Mouse (Mus musculus): ENCODE measurements at regions not wholly inside any gene's neighbourhood (a gene's known extent, or its start where the extent isn't known, plus 50 kb on each side); places are given as distances from the start of the nearest gene placed in this dataset.

DNA sequence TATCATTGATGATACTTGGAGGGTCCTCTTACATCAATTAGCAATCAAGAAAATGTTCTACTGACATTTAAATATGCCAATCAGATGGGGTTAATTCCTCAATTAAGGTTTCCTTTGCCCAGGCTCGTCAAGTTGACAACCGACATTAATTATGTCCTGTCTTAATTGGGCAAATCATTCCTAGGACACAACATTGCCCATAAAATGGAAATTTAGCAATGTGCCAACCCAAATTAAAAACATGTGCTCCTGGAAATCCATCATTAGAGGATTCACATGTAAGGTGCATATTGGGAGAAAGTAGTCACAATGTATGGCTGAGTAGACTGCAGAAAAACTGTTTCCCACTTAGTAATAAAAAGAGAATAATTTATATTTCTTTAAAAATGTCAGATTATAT lies 483.6 kb upstream of the B430305J03Rik start:
- WGBS (ENCODE audit: insufficient replicate concordance), result 75% methylated on average over 2 of the region's 2 CpGs
- no peak for ATAC-seq (ENCODE audit: insufficient read depth)
- no peak for TF ChIP-seq CTCF (IDR thresholded peaks at IDR 0.05; ENCODE audit: low read depth)
- no peak for TF ChIP-seq EP300 (IDR thresholded peaks at IDR 0.05; ENCODE audit: low read depth)

DNA sequence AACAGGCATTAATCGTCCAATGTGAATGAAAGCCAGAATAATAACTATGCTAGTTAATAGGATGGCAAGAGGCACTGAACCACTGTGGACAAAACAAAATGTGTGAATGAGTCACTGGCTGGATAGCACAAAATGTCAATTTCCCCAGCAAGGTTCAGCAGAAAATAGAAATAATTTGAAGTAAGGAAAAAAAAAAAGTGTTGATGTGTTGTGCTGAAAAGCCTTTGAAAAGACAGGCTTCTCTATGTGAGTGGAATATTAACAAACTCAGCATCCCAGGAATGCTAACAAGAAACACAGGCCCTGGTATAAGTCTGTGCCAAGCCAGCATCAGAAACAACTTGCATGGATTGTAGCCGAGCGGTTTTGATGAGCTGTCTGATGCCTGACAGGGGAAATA lies 481.0 kb upstream of the B430305J03Rik start:
- no peaks in the 10 kb centered on the region for H3K36me3 ChIP-seq (replicated peaks; ENCODE audit: control insufficient read depth, insufficient read depth, low read depth)
- H3K4me2 ChIP-seq (ENCODE audit: low read depth), result no peak overlapping the region
- TF ChIP-seq EP300 (IDR thresholded peaks at IDR 0.05; ENCODE audit: low read depth) (no peak), CTCF (IDR thresholded peaks at IDR 0.05; ENCODE audit: low read depth) (no peak)
- 71% methylated on average over 3 of the region's 3 CpGs for WGBS (ENCODE audit: insufficient replicate concordance)
- H3K9me3 ChIP-seq (ENCODE audit: control insufficient read depth, low read length), result no peaks in the 10 kb centered on the region
- no peaks in the 10 kb centered on the region for H3K4me1 ChIP-seq (replicated peaks; ENCODE audit: control insufficient read depth in 2 of 2, insufficient read depth in 2 of 2, low read length in 1 of 2)
- H3K4me3 ChIP-seq (ENCODE audit: insufficient read depth in 1 of 2, low read depth in 2 of 2, low read length in 2 of 2), result no peak overlapping the region
- H3K27me3 ChIP-seq (ENCODE audit: control insufficient read depth, insufficient read depth, low read length), result no peaks in the 10 kb centered on the region
- no peak for DNase-seq (ENCODE audit: low read depth in 3 of 3, low spot score in 3 of 3)
- H3K27ac ChIP-seq, result no peak overlapping the region
- no peak for ATAC-seq (ENCODE audit: insufficient read depth)
- no peak overlapping the region for H3K9ac ChIP-seq (replicated peaks)

More for the DNA sequence above, 483.6 kb upstream of the B430305J03Rik start:
- H3K4me1 ChIP-seq (replicated peaks; ENCODE audit: control insufficient read depth in 2 of 2, insufficient read depth in 2 of 2, low read length in 1 of 2), result no peaks in the 10 kb centered on the region
- no peaks in the 10 kb centered on the region for H3K9me3 ChIP-seq (ENCODE audit: control insufficient read depth, low read length)
- H3K36me3 ChIP-seq (replicated peaks; ENCODE audit: control insufficient read depth, insufficient read depth, low read depth), result no peaks in the 10 kb centered on the region
- H3K9ac ChIP-seq (replicated peaks), result no peak overlapping the region
- no peak overlapping the region for H3K27ac ChIP-seq
- no peak overlapping the region for H3K4me3 ChIP-seq (ENCODE audit: insufficient read depth in 1 of 2, low read depth in 2 of 2, low read length in 2 of 2)
- DNase-seq (ENCODE audit: low read depth in 3 of 3, low spot score in 3 of 3), result no peak
- H3K27me3 ChIP-seq (ENCODE audit: control insufficient read depth, insufficient read depth, low read length), result no peaks in the 10 kb centered on the region
- no peak overlapping the region for H3K4me2 ChIP-seq (ENCODE audit: low read depth)

DNA sequence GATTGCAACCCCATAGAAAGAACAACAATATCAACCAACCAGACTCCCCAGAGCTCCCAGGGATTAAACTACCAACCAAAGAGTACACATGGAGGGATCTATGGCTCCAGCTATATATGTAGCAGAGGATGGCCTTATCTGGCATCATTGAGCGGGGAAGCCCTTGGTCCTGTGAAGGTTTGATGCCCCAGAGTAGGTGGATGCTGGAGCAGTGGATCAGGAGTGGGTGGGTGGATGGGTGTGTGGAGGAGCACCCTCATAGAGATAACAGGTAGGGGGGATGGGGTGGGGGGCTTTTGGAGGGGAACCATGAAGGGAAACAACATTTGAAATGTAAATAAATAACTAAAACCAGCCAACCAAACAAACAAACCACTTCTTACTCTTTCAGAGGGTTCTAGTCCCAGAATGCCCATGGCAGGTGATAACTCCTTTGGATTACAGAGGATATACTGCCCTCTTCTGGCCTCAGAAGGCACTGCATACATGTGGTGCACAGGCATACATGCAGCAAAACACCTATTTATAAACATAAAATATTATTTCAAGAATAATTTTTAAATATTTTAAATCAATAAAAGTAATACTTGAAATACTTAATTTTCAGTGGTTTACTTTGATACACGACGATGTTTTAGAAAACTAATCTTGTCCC lies 473.7 kb upstream of the B430305J03Rik start:
- Histone ChIP-seq H3K36me3 (replicated peaks; ENCODE audit: control insufficient read depth, insufficient read depth, low read depth) (no peaks in the 10 kb centered on the region), H3K9me3 (ENCODE audit: control insufficient read depth, low read length) (no peaks in the 10 kb centered on the region), H3K4me3 (ENCODE audit: insufficient read depth in 1 of 2, low read depth in 2 of 2, low read length in 2 of 2) (no peak overlapping the region), H3K27ac (no peak overlapping the region), H3K4me2 (ENCODE audit: low read depth) (no peak overlapping the region), H3K4me1 (replicated peaks; ENCODE audit: control insufficient read depth in 2 of 2, insufficient read depth in 2 of 2, low read length in 1 of 2) (no peaks in the 10 kb centered on the region), H3K27me3 (ENCODE audit: control insufficient read depth, insufficient read depth, low read length) (no peaks in the 10 kb centered on the region), H3K9ac (replicated peaks) (no peak overlapping the region)
- 40% methylated on average over 3 of the region's 3 CpGs for WGBS (ENCODE audit: insufficient replicate concordance)
- peak; percentile 53; the same call in 1 of the 2 replicates for TF ChIP-seq CTCF (IDR thresholded peaks at IDR 0.05; ENCODE audit: low read depth)
- TF ChIP-seq EP300 (IDR thresholded peaks at IDR 0.05; ENCODE audit: low read depth), result no peak
- ATAC-seq (ENCODE audit: insufficient read depth), result no peak
- DNase-seq (ENCODE audit: low read depth in 3 of 3, low spot score in 3 of 3), result no peak

DNA sequence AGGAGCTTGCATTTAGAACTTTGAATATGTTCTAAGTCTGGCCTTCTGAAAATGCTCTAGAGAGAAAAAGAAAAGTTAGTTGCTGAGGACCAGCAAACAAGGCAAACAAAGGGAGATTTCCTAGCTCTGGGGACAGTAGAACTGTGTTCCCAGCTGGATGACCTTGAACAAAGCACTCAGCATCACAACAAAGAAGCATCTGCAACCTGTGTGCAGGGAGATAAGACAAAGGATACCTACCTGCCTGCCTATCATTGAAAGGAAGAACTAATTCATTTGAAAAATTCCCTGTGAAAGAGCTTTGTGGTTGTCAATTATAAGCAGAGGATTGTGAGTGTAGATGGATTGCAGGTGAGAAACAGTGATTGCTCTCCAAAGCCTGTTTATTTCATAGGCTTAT lies 451.1 kb upstream of the B430305J03Rik start:
- H3K27ac ChIP-seq, result no peak overlapping the region
- H3K4me1 ChIP-seq (replicated peaks; ENCODE audit: control insufficient read depth in 2 of 2, insufficient read depth in 2 of 2, low read length in 1 of 2), result no peaks in the 10 kb centered on the region
- no peak for ATAC-seq (ENCODE audit: insufficient read depth)
- no peaks in the 10 kb centered on the region for H3K36me3 ChIP-seq (replicated peaks; ENCODE audit: control insufficient read depth, insufficient read depth, low read depth)
- H3K9ac ChIP-seq (replicated peaks), result no peak overlapping the region
- H3K27me3 ChIP-seq (ENCODE audit: control insufficient read depth, insufficient read depth, low read length), result no peaks in the 10 kb centered on the region
- DNase-seq (ENCODE audit: low read depth in 3 of 3, low spot score in 3 of 3), result no peak
- TF ChIP-seq EP300 (IDR thresholded peaks at IDR 0.05; ENCODE audit: low read depth), result no peak
- no peak for TF ChIP-seq CTCF (IDR thresholded peaks at IDR 0.05; ENCODE audit: low read depth)
- H3K4me3 ChIP-seq (ENCODE audit: insufficient read depth in 1 of 2, low read depth in 2 of 2, low read length in 2 of 2), result no peak overlapping the region
- no peak overlapping the region for H3K4me2 ChIP-seq (ENCODE audit: low read depth)
- H3K9me3 ChIP-seq (ENCODE audit: control insufficient read depth, low read length), result no peaks in the 10 kb centered on the region

DNA sequence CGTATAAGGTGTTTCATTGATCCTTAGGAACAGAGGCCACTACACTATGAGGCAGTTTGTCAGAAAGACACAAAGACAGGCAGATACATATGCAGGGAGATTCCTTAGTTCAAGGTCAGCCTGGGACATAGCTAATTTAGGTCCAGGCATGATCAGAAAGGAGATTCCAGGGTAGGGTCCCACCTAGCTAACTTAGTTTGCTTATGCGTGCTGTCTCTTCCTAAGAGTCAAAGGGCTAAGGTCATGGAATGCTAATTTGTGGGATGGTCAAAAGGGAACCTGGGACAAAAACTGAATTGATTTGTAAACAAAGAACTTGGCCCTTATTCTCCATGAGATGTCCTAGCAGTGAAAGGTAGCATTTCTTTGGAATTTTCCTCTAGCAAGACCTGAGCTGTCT lies 430.3 kb upstream of the B430305J03Rik start:
- no peaks in the 10 kb centered on the region for H3K4me1 ChIP-seq (replicated peaks; ENCODE audit: control insufficient read depth in 2 of 2, insufficient read depth in 2 of 2, low read length in 1 of 2)
- no peaks in the 10 kb centered on the region for H3K9me3 ChIP-seq (ENCODE audit: control insufficient read depth, low read length)
- no peak overlapping the region for H3K4me3 ChIP-seq (ENCODE audit: insufficient read depth in 1 of 2, low read depth in 2 of 2, low read length in 2 of 2)
- ATAC-seq (ENCODE audit: insufficient read depth) (no peak), DNase-seq (ENCODE audit: low read depth in 3 of 3, low spot score in 3 of 3) (no peak)
- no peak overlapping the region for H3K27ac ChIP-seq
- H3K36me3 ChIP-seq (replicated peaks; ENCODE audit: control insufficient read depth, insufficient read depth, low read depth), result no peaks in the 10 kb centered on the region
- H3K4me2 ChIP-seq (ENCODE audit: low read depth), result no peak overlapping the region
- no peak overlapping the region for H3K9ac ChIP-seq (replicated peaks)
- 70% methylated on average over 2 of the region's 2 CpGs for WGBS (ENCODE audit: insufficient replicate concordance)
- TF ChIP-seq EP300 (IDR thresholded peaks at IDR 0.05; ENCODE audit: low read depth) (no peak), CTCF (IDR thresholded peaks at IDR 0.05; ENCODE audit: low read depth) (no peak)
- no peaks in the 10 kb centered on the region for H3K27me3 ChIP-seq (ENCODE audit: control insufficient read depth, insufficient read depth, low read length)
